Mouse (Mus musculus): Measurements from ENCODE around the gene Anapc13.

DNA sequence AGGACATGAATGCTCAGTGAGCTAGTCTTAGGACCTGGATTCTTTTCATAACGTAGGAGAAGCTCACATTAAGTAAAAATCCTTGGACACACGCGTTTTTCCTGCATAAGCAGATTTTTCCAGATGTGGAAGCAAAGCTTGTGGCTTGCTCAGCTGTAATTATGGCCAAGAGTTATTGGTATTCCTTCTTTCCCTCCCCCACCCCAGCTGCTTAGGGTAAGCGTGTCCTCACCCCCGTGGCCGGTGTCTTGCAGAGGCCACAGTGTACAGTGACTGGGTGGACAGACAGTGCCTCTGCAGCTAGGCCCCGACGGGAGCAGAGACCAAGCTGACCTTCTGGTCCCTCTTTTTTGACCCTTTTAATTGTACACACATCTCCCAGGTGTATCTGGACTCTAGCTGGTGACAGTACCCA lies 17.0 kb downstream of the Anapc13 start:
- no peak for TF ChIP-seq POLR2A (IDR thresholded peaks at IDR 0.05; ENCODE audit: low read depth, low read length)
- TF ChIP-seq CTCF (IDR thresholded peaks at IDR 0.05; ENCODE audit: extremely low read depth, insufficient read length, insufficient replicate concordance, low read depth, low read length): no peak

All from small intestine, adult 2 months (tissue).